Mouse (Mus musculus): Measurements from ENCODE around the gene Gapdh.

DNA sequence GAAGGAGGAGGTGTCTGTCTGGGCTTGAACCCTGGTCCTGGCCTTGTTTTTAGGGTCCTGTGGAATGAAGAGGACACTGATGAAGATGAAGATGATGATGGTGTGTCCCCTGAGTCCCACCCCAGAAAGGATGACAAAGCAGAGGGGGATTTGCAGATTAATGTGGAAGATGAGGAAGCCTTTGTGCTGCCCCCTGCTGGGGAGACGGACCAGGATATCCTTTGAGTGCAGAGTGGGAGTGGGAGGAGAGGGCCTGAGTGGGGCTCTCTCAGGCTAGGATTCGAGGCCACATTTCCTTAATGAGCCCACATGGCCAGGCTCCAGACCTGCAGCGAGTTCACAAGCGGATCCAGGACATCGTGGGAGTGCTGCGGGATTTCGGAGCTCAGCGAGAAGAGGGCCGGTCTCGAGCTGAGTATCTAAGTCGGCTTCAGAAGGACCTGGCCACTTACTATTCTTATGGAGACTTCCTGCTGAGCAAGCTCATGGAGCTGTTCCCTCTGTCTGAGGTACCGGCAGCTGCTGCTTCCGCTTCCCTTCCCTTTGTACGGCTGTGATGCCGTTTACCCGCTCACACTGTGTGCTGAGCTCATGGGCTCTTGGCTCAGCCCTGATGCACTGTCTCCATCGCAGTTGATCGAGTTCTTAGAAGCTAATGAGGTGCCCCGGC is 29.1 kb downstream of the Gapdh start:
- peak; percentile 54; the same call in 1 of the 2 replicates for TF ChIP-seq CTCF (IDR thresholded peaks at IDR 0.05; ENCODE audit: extremely low read depth, insufficient read depth, insufficient read length, insufficient replicate concordance)
- TF ChIP-seq POLR2A (IDR thresholded peaks at IDR 0.05; ENCODE audit: low read depth, low read length): no peak

Measured in spleen, adult 2 months (tissue).